Mouse (Mus musculus) layer of hippocampus, adult 8-10 months (tissue): ENCODE results near the gene Defb33. TPM values are rescaled to one million over a fixed set of nuclear protein-coding genes. Genes with fewer than 3 reads are reported as not detected.

Experiments
- DNase-seq, 2 experiments: peaks; one replicate each; pipeline ENCODE4 v3.0.0; 2022; ENCODE audit warnings: low spot score in 2 of 2
- total RNA-seq, 4 experiments: library from RNA; stranded (reverse); gene quantifications; 2 replicates each; pipeline ENCODE4 v1.2.4; 2022

The Defb33 gene
- total RNA-seq, result not detected

GRCm38 (mm10) chr8:20892369-20892768, at the start of gene Defb33:
Gene Defb33, plus strand, starts transcription at chr8:20892669.
- DNase-seq, result no peak

GRCm38 (mm10) chr8:20874608-20875007, 17.9 kb upstream of the Defb33 start:
- DNase-seq, result no peak

GRCm38 (mm10) chr8:20902527-20902926, 10.1 kb downstream of the Defb33 start, which contains the start of gene Gm15056:
Gene Gm15056, minus strand, starts transcription at chr8:20902627.
- DNase-seq, result no peak

DNA sequence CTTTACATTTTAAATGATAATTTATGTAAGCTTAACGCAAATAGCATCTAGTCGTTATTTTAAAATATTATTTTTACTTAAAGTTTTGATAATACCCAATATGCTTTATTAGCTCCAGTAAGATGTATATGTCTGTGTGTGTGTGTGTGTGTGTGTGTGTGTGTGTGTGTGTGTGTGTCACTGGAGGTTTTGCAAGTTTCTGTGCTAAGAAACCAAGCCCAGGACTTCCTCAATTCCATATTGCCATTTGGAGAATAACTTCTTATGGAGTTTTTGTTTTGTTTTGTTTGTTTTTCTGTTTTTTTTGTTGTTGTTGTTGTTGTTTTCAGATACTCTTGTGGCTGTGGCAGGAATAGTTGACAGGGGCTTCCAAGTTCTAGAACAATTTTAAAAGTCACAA, 14.7 kb downstream of the Defb33 start:
- DNase-seq, result no peak

DNA sequence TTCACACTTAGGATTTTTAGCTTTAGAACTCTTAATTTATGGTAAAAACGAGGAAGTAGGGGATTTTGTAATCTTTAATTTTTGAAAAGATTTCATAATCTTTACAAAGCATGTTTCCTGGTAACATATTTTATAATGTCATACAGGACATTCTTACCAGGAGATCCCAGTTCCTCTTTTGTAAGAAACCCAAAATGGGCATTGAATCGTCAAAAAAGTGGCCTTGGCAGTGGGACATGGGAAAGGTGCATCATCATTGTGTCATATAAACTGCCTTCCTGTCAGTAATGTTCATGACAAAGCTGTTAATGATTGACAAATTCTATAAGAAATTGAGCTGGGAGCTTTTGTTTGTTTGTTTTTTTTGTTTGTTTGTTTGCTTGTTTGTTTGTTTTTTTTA, 15.8 kb downstream of the Defb33 start:
- DNase-seq, result no peak

DNA sequence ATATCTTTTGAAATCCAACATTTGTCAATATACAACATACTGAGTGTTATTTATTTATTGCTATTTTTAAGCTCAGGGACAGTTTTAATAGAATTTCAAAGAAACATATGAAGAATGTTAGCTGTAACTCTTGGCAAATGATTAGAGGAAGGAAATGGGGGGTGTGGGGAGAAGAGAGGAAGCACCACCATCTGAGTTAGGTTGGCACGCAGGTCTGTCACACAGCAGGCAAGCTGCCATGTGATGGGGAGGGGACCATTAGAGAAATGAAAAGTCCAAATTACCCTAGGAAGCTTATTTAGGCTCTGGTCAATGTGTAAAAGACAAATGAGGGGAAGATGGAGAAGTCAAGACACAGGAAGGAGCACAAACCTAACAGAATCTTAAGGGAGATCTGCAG, 19.8 kb downstream of the Defb33 start:
- DNase-seq, result no peak

GRCm38 (mm10) chr8:20921971-20922370, 29.5 kb downstream of the Defb33 start, which contains the start of gene Gm6040:
Gene Gm6040, minus strand, starts transcription at chr8:20922071.
- DNase-seq, result no peak

GRCm38 (mm10) chr8:20944610-20945009, 52.1 kb downstream of the Defb33 start, which contains the start of gene AY761185:
Gene AY761185, minus strand, starts transcription at chr8:20944710.
- no peak for DNase-seq

Other genes starting within 250 kb of the Defb33 start
- not detected for gene Gm15056, start 10.0 kb downstream of the Defb33 start, total RNA-seq
- gene Gm6040, start 29.4 kb downstream of the Defb33 start, total RNA-seq, result not detected
- not detected for gene AY761185, start 52.0 kb downstream of the Defb33 start, total RNA-seq
- gene Defa21, start 132.9 kb downstream of the Defb33 start, total RNA-seq, result not detected
- gene Defa23, start 162.4 kb downstream of the Defb33 start, total RNA-seq, result not detected
- gene Defa35, start 172.4 kb downstream of the Defb33 start, total RNA-seq, result not detected
- gene Defa25, start 191.8 kb downstream of the Defb33 start, total RNA-seq, result not detected
- gene Gm14851, start 203.4 kb downstream of the Defb33 start, total RNA-seq, result not detected
- gene Defa30, start 242.0 kb downstream of the Defb33 start, total RNA-seq, result not detected